Mouse (Mus musculus): ENCODE results near the gene Nek4. TPM values are rescaled to one million over a fixed set of nuclear protein-coding genes. Genes with fewer than 3 reads are reported as not detected.

Nek4 gene
- total RNA-seq, 1 experiment from 2014 or later = 18.1 TPM

- no peak for ATAC-seq (replicated peaks; ENCODE audit: low read depth, poor library complexity, severe bottlenecking)
Observed at GRCm38 (mm10) chr14:30958517-30958916, 7.3 kb downstream of the Nek4 start.

GRCm38 (mm10) chr14:30959031-30959430 lies 7.9 kb downstream of the Nek4 start:
- no peak for ATAC-seq (replicated peaks; ENCODE audit: low read depth, poor library complexity, severe bottlenecking)

- no peak for ATAC-seq (replicated peaks; ENCODE audit: low read depth, poor library complexity, severe bottlenecking)
Observed at GRCm38 (mm10) chr14:30960366-30960765, 9.2 kb downstream of the Nek4 start.

- ATAC-seq (replicated peaks; ENCODE audit: low read depth, poor library complexity, severe bottlenecking) = no peak
Observed at GRCm38 (mm10) chr14:30974204-30974603, 23.0 kb downstream of the Nek4 start.

DNA sequence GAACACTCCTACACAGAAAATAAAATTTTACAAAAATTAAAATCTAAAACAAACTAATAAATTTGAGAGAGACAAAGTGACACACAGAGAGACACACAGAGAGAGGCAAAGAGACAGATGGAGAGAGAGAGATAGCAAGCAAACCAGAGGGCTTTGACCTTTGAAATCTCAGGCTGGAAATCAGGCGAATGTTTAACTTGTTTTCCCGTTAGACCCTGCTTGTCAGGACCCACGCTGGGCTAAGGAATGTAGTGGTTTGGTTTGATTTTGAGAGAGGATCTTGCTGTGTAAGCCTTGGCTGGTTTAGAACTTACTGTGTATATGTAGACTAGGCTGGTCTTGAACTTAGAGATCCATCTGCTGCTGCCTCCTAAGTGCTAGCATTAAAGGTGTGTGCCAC lies 25.0 kb downstream of the Nek4 start:
- ATAC-seq (replicated peaks; ENCODE audit: low read depth, poor library complexity, severe bottlenecking) = no peak

- no peak for ATAC-seq (replicated peaks; ENCODE audit: low read depth, poor library complexity, severe bottlenecking)
Observed at GRCm38 (mm10) chr14:30996417-30996816, 45.2 kb downstream of the Nek4 start.

- no peak for ATAC-seq (replicated peaks; ENCODE audit: low read depth, poor library complexity, severe bottlenecking)
Observed at GRCm38 (mm10) chr14:31000356-31000755, 49.2 kb downstream of the Nek4 start.

GRCm38 (mm10) chr14:31000816-31001306 lies 49.7 kb downstream of the Nek4 start:
- peak; percentile 33; the same call in 1 of the 2 replicates for ATAC-seq (replicated peaks; ENCODE audit: low read depth, poor library complexity, severe bottlenecking)

- ATAC-seq (replicated peaks; ENCODE audit: low read depth, poor library complexity, severe bottlenecking) = peak; percentile 84
Observed at GRCm38 (mm10) chr14:31001307-31002205, 50.4 kb downstream of the Nek4 start, which contains the start of the genes Glt8d1 and Spcs1. Gene Glt8d1, plus strand, starts transcription at chr14:31001400. Gene Spcs1, minus strand, starts transcription at chr14:31001672.

DNA sequence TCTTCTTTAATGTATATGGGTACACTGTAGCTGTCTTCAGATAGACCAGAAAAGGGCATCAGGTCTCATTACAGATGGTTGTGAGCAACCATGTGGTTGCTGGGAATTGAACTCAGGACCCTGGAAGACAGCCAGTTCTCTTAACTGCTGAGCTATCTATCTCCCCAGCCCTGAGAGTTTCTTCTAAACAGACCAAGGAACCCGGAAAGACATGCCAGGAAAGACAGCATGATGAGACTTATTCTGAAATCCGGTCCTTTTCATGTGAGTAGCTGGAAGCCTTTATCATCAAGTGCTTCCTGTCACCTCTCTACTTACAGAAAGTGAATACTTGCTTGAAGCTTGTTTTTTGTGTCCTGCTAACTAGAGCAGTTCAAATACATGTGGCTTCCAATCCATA lies 53.4 kb downstream of the Nek4 start:
- ATAC-seq (replicated peaks; ENCODE audit: low read depth, poor library complexity, severe bottlenecking) = no peak

- ATAC-seq (replicated peaks; ENCODE audit: low read depth, poor library complexity, severe bottlenecking) = no peak
Observed at GRCm38 (mm10) chr14:31006779-31007178, 55.6 kb downstream of the Nek4 start.

- ATAC-seq (replicated peaks; ENCODE audit: low read depth, poor library complexity, severe bottlenecking) = no peak
Observed at GRCm38 (mm10) chr14:31011588-31011987, 60.4 kb downstream of the Nek4 start.

DNA sequence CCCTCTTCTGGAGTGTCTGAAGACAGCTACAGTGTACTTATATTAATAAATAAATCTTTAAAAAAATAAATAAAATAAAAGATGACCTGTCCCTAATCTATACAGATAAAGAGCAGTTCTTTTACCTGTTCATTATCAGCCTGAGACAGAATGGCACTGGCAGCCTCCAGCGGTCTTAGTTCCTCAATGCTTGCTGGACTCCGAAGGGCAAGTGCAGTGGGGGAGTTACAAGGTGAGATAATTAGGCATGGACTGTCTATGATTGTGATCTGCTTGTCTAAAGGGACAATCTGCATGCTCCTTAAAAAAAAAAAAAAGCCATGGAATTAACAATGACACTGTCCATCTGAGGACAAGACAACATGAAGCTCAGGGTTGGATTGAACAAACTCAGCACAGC lies 62.8 kb downstream of the Nek4 start:
- ATAC-seq (replicated peaks; ENCODE audit: low read depth, poor library complexity, severe bottlenecking) = no peak

DNA sequence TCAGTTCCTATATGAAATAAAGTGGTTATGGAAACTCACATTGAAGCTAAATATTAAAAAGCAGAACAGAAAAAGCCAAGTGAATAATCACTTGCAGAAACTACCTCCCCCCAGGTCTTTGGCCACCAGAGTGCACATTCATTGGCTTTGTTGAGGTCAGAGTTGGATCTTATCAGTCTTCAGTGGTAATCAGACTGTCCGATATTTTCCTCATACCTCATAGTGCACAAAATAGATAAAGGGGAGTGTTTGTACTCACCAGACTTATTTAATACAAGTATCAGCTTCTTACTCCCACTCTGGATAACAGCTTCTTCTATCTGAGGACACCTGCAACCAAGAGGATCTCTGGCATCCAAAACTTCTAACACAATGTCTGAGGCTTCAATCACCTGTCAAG lies 64.9 kb downstream of the Nek4 start:
- ATAC-seq (replicated peaks; ENCODE audit: low read depth, poor library complexity, severe bottlenecking) = no peak

GRCm38 (mm10) chr14:31017854-31018253 lies 66.7 kb downstream of the Nek4 start:
- ATAC-seq (replicated peaks; ENCODE audit: low read depth, poor library complexity, severe bottlenecking) = peak; percentile 55

DNA sequence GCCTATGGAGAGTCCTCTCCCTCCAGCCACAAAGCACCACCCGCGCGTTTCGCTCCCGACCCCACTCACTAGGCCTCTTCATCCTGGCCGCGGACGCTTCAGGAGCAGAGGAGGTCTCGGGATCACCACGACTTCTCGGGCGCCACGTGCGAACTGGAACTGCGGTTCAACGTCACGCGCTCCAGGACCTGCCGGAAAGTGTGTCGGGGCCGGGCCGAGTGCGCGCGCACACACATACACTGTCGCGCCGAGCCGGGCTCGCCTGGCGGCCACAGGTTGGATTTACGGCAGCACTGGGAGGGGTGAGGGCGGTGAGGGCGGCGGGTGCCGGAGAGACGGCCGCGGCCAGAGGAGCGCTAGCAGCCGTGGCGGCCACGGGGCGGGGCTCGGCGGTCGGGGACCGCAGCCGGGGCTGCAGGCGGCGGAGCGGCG lies 67.7 kb downstream of the Nek4 start, which contains the start of the genes Pbrm1 and Gnl3:
Gene Pbrm1 (plus strand): TSS at position 279 of the 432 bp plus-strand sequence.
Gene Gnl3 (minus strand): TSS at position 293 of the 432 bp plus-strand sequence.
- ATAC-seq (replicated peaks; ENCODE audit: low read depth, poor library complexity, severe bottlenecking) = peak; percentile 89

DNA sequence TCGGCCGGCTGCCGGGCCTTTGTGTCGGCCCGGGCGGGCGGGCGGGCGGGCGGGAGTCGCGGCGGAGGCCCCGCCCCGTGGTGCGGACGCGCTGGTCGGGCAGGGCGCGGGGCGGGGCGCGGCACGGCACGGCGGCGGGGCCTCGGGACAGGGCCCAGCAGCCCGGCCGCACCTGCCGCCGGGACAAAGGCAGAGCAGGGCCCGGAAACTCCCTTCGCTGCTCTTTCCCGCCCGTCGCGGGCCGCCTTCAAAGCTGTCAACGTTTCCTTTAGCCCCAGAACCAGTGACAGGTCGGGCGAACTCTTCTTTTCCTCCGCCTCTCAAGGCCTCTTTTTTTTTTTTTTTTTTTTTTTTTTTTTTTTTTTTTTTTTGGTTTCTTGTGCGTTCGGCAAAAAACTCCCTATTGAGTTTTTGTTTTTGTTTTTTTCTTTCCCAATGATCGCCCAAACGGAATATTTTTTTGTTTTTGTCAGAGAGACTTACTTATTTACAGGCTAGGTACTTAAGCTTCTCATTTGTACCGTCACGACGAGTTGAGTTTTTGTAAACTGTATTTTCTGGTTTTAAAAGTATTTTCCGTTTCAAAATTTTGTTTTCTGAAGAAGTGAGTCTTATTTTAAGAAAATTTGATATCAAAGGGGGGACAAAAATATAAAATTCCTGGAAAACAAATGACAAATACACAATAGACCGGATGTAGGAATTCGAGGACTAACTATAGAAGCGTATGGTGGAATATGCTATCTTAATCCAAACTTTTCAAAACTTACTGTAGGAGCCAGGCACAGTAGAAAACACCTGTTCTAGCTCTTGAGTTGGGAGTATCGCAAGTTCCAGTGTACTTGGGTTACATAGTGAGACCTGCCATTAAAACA lies 68.4 kb downstream of the Nek4 start:
- peak; percentile 63 for ATAC-seq (replicated peaks; ENCODE audit: low read depth, poor library complexity, severe bottlenecking)

- no peak for ATAC-seq (replicated peaks; ENCODE audit: low read depth, poor library complexity, severe bottlenecking)
Observed at GRCm38 (mm10) chr14:31022579-31022978, 71.4 kb downstream of the Nek4 start.

GRCm38 (mm10) chr14:31025785-31026184 lies 74.6 kb downstream of the Nek4 start:
- ATAC-seq (replicated peaks; ENCODE audit: low read depth, poor library complexity, severe bottlenecking) = no peak
